Mouse (Mus musculus) lung, adult 18-20 months (tissue): Measurements from ENCODE around the gene Actl6b.
"Not testable (repeated sequence)": the region's sequence is repeated elsewhere in the genome, so short reads cannot be mapped to it uniquely, and the experiment has no call there.

Source experiments
- DNase-seq, 2 experiments: peaks; one replicate each; pipeline ENCODE4 v3.0.0; 2022; ENCODE audit warnings: mixed read lengths in 2 of 2

Gene Actl6b

DNA sequence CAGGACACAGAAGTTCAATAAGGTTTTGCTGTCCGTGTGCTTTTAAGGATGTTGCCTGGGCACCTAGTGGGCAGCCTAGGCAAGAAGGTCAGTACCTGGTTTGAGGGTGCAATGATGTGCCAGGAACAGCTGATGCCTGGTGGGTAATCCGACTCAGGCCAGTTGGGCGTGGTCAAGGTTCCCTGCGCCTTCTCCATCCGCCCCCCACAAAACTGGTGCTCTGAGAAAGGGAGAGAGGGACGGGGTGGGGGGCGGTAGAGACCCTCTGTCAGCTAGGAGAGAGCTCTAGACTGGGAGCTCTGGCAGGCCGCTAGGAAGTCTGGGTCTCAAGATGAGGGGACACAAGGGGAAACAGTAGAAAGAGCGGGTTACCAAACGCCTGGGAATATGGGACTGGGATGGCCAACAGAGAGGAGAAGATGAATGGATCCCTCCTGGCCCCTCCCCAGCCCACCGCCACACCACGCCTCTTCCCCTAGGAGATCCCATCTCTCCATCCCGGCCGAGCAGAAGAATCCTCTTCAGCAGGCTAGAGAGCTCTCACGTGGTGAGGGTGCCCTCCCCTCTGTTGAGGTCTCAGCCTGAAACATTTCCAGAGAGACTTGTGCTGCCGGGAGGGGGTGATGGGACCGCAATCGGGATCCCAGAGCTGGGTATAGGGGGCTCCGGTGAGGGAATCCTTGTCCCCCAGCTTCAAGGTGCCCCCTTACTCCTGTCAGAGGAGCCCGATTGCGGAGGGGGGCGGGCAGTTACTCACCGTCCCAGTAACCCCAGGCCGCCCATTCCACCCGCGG lies 54.7 kb downstream of the Actl6b start:
- no peak for DNase-seq

DNA sequence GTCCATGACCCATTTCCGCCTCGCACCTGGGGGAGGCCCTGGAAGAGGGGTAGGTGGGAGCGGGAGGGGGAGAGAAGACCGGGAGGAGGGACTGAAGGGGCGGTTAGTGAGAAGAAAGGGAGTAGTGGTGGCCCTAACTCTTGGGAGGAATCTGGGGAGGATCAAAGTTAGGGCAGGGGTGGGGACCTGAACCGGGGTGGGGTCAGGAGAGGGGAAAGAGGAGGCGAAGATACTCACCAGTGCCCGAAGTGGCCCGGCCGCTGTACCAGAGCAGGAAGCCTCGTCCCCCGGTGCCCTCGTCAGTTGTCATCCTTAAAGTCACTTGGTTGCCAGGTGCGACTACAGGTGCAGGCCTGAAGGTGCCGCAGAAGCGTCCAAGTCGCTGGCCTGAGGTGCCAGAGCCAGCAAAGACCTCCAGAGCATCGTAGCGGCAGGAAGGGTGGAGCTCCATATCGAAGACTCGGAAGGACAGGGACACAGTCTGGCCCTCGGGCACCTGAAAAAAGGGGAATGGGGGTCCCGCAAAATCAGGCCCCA lies 55.4 kb downstream of the Actl6b start:
- DNase-seq: peak in 1 of 2 experiments; percentile 45

DNA sequence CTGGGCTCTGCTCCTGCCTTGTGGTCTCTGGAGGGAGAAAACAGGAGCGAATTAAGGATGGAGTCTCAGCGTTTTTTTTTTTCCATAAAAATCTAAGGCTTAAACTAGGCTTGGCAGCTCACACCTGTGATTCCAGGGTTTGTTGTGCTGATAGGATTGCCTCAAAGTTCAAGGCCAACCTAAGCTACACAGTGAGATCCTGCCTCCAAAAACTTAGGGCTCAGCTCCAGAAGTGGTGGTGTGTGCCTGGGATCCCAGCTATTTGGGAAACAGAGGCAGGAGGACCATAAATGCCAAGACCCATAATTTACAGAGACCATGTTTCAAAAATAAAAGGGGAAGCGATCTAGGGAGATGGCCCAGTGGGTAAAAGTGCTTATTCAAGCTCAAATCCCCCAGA lies 56.0 kb downstream of the Actl6b start:
- DNase-seq: no peak

DNA sequence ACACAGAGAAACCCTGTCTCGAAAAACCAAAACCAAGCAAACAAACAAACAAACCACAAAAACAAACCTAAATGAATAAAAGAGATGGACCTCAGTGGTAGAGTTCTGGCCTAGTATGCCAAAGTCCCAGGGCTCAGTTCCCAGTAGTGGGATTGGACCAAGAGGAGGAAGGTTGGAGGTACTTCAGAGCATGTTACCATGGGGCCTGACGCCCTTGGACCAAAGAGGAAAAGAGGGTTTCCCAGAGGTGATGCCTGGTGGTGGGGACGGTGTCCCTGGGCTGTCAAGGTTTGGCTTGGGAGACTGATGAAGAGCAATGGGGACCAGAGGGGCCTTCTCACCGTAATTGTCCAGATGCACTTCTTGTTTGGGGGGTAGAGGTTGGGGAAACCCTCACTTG lies 56.7 kb downstream of the Actl6b start:
- no peak for DNase-seq

DNA sequence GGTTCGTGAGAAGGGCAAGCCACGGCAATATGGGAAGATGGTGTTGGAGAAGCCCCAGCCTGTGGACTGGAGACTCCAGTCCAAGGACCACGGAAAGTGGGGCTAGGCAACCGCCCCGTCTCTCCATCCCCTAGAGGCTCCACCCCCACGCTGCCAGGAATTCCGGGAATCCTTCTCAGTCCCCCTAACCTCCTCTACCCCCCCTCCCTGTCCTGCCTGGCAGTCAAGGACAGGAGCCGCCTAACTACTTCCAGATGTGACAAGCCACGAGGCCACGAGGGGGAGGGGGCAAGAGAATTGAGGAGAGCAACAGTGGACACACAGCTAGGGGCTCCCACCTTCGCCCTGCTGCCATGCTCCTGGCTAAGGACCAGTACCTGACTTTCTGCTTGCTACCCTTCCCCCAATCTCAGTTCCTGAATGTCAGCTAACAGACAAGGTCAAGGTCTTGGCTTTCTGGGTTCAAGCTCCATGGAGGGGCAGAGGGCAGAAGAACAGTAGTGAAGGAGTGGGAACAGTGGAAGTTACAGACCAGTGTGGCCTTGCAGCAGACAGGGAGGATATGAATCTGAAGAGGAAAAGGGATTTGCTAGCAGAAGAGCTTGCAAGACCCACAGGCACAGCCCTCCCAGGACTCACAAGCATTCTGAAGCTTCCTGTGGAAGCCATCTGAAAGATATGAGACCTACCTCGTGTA lies 57.4 kb downstream of the Actl6b start:
- peak; percentile 81 to 87 for DNase-seq

DNA sequence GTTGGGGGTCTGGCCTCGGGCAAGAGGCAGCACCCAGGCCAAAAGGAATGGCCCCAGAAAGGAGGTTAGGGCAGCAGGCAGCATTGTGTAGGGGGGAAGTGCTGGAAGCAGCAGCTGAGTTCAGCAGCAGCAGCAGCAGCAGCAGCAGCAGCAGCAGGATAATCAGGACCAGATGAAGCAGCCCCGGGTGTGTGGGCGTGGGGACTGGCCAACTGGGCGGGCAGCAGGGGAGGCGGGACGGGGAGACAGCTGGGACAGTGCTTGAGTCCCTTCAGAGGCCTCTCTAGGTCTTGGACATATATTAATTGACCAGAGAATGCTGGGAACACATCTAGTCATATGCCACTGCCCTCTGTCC lies 57.9 kb downstream of the Actl6b start:
- DNase-seq: peak in 1 of 2 experiments; percentile 48

DNA sequence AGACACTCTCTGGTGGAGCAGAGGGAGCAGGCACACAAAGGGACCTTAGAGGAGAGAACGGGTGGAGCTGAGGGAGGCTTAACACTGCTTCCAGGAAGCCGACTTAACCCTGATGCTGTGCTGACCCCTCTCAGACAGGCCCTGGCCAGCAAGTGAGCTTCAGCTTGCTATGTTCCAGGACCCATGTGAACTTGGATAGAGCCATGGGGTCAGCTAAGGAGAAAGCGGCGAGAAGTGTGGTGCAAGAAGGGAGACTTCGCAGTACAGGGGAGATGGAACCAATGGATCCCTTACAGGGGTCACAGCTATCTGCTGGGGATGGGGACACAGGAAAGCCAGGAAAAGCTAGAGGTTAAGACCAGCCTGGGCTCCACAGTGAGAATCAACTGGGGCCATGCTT lies 59.8 kb downstream of the Actl6b start:
- no peak for DNase-seq

DNA sequence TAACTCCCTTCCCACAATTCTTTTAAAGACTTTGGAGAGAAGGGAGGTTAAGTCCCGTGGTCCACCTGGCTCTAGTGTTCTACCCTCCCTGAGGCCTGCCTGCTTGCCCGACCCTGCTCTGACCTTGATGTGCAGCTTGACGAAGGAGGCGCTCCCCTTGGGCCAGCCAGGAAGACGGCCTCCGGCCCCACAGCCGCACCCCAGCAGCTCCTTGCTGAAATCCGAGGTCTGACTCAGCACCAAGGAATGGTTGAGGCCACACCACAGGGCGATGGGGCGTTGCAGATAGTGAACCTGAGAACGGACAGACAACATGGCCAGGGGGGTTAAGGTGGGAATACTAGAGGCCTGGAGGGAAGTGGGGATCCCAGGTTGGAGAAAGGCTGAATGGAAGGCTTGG lies 60.2 kb downstream of the Actl6b start, which contains the start of gene Pcolce:
Gene Pcolce (minus strand): TSS at position 235 of the 400 bp plus-strand sequence.
- peak; percentile 70 to 81 for DNase-seq

DNA sequence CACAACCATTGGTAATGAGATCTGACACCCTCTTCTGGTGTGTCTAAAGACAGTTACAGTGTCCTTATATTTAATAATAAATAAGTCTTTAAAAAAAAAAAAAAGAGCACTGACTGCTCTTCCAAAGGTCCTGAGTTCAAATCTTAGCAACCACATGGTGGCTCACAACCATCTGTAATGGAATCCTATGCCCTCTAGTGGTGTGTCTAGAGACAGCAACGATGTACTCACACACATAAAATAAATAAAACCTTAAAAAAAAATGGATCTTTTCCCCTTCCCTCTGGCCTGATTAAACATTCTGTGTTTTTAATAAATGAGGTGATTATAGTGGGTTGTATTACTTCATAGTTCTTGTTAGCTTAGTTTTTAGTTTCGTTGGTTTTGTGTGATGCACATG lies 61.6 kb downstream of the Actl6b start:
- DNase-seq: not testable (repeated sequence)

DNA sequence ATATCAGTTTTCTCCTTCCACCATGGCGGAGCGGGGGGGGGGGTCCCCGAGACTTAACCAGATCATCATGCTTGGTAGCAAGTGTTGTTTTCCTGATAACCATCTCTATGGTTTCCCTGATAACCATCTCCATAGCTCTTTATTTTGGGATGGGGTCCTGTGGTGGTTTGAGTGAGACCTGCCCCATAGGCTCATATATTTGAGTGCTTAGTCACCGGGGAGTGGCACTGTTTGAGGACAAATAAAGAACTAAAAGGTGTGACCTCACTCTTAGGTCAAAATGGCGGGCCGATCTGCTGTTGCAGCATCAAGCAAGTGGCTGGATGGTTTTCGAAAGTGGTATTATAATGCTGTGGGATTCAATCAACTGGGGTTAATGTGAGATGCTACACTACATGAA lies 62.0 kb downstream of the Actl6b start:
- DNase-seq: no peak
